Comparison of ENCODE assay signal across 18 mouse cellular contexts in the genomic region with DNA sequence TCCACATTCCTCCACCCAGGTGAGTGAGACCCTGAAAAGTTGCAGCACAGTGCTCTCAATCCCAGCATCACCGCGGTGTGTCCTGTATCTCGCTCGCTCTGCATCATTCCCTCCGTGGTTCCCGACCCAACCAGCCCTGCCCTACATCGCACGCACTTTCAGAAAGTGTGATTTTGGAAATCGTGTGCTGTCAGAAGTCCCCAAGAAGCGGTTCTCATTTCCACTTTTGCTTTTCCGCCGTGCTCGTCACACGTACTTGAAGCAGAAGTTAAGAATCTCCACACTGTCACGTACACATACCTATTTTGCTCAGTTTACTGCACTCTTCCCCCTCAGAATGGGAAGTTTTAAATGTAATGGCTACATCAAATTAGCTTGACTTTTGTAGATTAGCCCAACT.
"Had no signal": no experiment of that assay in that cellular context is flagged by ENCODE, and none has a peak within 500 bp of the region (broad histone marks: within the 10 kb centered on the region; RNA-seq: fewer than 3 reads in every experiment).

No protein-coding gene starts in this region.

- H3K27ac ChIP-seq: liver, embryonic 15.5 days; lung, embryonic 15.5 days; midbrain, embryonic 10.5 days; midbrain, embryonic 12.5 days; neural tube, embryonic 12.5 days; stomach, embryonic 15.5 days; stomach, postnatal 0 days had no signal

- H3K9me3 ChIP-seq: liver, embryonic 15.5 days; lung, embryonic 15.5 days; midbrain, embryonic 10.5 days; midbrain, embryonic 12.5 days; neural tube, embryonic 12.5 days; stomach, embryonic 15.5 days had no signal

- H3K4me1 ChIP-seq: liver, embryonic 15.5 days; lung, embryonic 15.5 days; neural tube, embryonic 12.5 days; stomach, embryonic 15.5 days had no signal

- H3K4me2 ChIP-seq: liver, embryonic 15.5 days; lung, embryonic 15.5 days; midbrain, embryonic 12.5 days; neural tube, embryonic 12.5 days; stomach, embryonic 15.5 days had no signal

- DNase-seq: liver, postnatal 0 days; lung, adult 2 months; lung, postnatal 14 days; lung, postnatal 4 days; midbrain, embryonic 14.5 days; right cerebral cortex, postnatal 14 days; thymus, adult 2 months; thymus, postnatal 25 days; thymus, postnatal 4 days had no signal

- H3K4me3 ChIP-seq: liver, embryonic 15.5 days; lung, embryonic 15.5 days; midbrain, embryonic 10.5 days; midbrain, embryonic 12.5 days; neural tube, embryonic 12.5 days; stomach, embryonic 15.5 days had no signal

- H3K36me3 ChIP-seq: liver, embryonic 15.5 days; lung, embryonic 15.5 days; midbrain, embryonic 10.5 days; midbrain, embryonic 12.5 days; neural tube, embryonic 12.5 days; stomach, embryonic 15.5 days had no signal

- H3K9ac ChIP-seq: liver, embryonic 15.5 days; liver, postnatal 0 days; lung, embryonic 15.5 days; midbrain, embryonic 12.5 days; neural tube, embryonic 12.5 days; stomach, embryonic 15.5 days had no signal

- H3K27me3 ChIP-seq: liver, embryonic 15.5 days; lung, embryonic 15.5 days; midbrain, embryonic 12.5 days; neural tube, embryonic 12.5 days; stomach, embryonic 15.5 days had no signal

- ATAC-seq: liver, postnatal 0 days; lung, postnatal 0 days; midbrain, embryonic 16.5 days had no signal
